Mouse (Mus musculus) T-helper 17 cell (primary cell): ENCODE results near the gene Sucnr1.
"Not testable (repeated sequence)": the region's sequence is repeated elsewhere in the genome, so short reads cannot be mapped to it uniquely, and the experiment has no call there.

Source experiments
- in situ Hi-C, 2 experiments: fragments of 300-600 bp; cut with MboI, MseI; formaldehyde crosslinking; loops; 1 replicate in 1 of 2; 2 replicates in 1 of 2; pipeline ENCODE4 v1.15.1; 2025; ENCODE audit warnings: high pct_unique_total_duplicates in 2 of 2

Sucnr1 gene

GRCm38 (mm10) chr3:60081648-60082047 lies at the start of gene Sucnr1:
Gene Sucnr1, plus strand, starts transcription at chr3:60081869.
- in situ Hi-C loops: no loop called here

GRCm38 (mm10) chr3:60046221-60046913 lies 35.3 kb upstream of the Sucnr1 start:
- in situ Hi-C loops: no loop called here

DNA sequence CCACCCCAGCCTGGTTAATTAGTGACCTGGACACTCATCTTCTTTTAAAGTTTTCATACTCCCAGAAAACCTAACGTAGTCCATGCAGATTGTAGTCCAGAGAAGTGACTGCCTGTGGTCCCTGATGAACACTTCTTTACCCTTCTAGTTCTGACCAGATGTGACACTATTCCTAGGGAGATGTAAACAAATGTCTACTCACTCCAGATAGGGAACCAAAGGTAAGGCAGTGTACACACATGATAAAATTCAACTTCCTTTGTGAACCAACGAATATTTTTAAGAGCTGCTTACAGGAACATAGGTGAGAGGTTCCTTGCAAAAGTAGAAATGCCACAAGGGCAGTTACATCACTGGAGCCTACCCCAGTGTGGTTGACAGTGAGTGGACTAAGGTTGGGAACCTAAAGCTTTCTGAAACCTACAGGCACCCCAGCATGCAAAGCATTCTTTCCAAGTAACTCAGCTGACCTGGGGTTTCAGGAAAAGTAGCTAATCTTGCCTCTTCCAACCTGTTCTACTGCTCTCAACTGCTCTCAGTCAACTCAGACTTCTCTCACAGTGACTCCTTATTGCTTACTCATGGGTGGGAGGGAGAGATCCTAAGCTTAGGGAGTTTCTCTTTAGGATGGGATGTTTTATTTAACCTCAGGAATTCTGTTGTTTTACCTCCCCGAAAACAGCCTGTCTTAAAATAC lies 28.3 kb upstream of the Sucnr1 start:
- in situ Hi-C loops: no loop called here

DNA sequence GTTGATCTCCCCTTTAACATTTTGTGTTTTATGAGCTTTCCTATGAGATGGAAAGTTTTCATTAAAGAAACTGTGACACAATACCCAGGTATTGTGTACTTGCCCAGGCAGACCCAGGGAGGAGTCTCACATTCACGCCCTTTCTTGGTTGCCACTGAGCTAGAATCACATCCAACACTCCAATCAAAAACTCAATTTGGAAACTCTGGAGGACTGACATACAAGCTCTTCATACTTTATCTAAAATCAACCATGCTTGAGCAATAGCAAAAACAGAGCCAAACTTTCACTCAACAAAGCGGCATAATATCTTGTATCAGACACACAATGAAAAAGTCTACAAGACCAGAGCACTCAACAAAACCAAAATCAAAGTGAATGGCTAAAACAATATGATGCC lies 27.7 kb upstream of the Sucnr1 start:
- in situ Hi-C loops: no loop called here

DNA sequence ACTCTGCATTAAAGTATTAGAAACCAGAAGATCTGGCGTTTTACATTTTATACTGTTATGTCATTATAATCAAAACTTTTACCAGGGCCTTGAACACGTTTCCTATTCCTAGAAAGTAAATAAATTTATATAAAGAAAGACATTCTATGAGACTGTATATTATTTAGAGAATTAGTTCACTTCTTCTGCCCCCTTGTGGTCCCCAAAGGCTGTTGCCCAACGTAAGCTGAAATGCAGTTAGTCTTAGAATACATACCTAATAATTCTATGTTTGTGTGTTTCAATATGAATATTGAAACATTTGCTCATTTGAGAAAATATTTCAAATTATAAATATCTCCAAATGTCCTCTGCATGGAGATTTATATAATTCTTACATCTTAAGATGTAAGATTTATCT lies 25.2 kb upstream of the Sucnr1 start:
- in situ Hi-C loops: no loop called here

DNA sequence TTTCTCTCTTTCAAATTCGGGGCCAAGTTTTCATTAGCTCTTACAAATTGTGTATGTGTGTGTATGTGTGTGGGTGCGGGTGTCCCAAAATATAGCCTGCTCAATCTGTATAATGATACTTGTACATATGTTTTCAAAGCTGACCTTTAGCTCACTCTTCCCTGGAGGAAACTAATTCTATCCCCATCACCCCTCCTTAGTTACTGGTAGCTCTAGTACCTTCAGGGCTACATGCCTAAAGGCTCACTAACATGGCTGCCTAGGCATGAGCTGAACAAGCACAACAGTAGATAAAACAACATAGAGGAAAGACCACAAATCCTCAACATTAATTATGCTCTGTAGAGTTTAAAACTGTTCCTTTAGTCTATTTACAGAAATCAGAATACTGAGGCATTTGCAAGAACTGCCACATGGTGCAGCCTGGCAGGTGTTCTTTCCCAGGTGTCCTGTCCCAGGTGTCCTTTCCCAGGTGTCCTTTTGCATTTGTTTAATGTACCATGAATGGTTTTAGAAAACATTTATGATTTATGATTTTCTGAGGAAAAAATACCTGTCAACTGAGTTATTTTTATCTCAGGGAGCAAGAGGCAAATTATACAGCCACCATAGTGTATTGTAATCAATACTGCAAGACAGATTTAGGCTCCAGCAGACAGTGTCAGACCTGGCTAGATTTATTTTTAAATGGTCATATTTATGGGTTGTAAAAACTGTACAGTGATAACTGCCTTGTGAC lies 24.4 kb upstream of the Sucnr1 start:
- in situ Hi-C loops: no loop called here

DNA sequence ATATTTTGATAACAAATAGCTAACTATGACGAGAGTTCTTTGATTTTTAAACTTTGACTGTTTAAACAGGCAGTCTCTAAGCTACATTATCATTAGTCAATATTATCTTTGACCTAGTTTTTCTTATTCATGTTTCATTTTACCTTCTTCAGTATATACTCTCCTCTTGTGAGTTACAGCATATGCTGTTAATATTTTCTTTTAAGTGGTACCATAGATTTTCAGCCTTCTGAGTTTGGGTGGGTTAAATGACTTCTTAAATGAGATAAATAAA lies 23.9 kb upstream of the Sucnr1 start:
- in situ Hi-C loops: no loop called here

DNA sequence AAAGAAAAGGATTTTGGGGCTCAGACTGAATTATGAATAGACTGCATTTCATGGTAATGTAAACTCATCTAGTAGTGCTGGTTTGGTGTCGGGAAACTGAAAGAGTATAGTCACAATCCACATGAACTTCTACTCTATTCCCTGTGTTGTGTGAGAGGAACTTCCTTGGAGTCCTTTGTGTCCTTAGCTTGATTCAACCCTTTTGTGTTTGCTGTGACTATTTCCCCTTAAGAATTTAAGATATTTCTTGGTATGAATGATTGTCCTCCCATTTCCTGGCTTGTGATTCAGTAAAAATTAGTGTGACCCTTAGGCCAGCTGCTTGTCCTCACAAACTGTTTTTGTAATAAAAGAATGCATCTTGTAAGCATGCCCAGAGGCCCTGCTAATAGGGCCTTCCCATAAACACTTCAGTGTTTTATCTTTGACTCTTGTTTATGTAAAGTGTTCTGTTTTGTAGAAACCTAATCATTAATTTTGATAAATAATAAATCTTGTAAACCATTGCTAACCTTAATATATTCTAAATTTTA lies 2.7 kb upstream of the Sucnr1 start:
- in situ Hi-C loops: no loop called here

- in situ Hi-C loops: no loop called here
Observed at GRCm38 (mm10) chr3:60080572-60080971, 1.1 kb upstream of the Sucnr1 start.

- in situ Hi-C loops: no loop called here
Observed at GRCm38 (mm10) chr3:60082746-60083145, 1.1 kb downstream of the Sucnr1 start.

- in situ Hi-C loops: no loop called here
Observed at GRCm38 (mm10) chr3:60085729-60086128, 4.1 kb downstream of the Sucnr1 start.

DNA sequence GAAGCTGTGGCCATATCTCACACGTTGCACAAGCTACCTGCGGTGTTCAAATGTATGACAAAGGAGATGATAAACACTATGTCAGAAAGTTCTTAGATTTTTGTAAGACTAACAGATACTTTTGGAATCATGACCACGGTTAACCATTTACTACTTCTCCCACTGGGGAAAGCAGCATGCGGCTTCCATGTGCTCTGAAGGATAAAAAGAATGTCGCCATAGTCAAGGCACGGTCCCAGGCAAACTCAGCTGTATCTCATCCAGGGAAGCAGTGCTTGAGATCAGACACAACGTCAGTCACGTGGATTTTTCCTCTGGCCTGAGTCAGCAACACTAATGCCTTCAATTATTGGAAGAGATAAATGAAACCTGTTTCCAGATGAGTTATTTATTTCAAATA lies 9.7 kb downstream of the Sucnr1 start:
- in situ Hi-C loops: no loop called here

GRCm38 (mm10) chr3:60094386-60095156 lies 12.9 kb downstream of the Sucnr1 start:
- in situ Hi-C loops: no loop called here

DNA sequence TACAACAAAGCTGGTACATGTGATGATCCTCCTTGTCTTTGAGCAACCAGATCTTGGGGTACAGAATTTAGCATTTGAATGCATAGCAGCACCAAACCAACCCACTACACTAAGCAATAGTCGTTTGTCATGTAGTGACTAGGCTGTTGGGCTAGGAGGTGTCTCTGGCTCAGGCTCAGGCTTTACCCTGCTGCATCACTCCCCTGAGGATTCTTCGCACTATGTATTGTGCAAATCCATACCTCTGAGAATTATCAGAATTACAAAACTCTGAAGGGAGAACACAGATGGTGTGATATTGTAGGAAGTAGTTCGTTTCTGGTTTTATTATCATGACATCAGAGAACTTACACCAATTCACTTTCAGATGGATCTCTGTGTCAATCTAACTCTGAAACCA lies 15.3 kb downstream of the Sucnr1 start:
- in situ Hi-C loops: no loop called here

- in situ Hi-C loops: no loop called here
Observed at GRCm38 (mm10) chr3:60097485-60097884, 15.8 kb downstream of the Sucnr1 start.

DNA sequence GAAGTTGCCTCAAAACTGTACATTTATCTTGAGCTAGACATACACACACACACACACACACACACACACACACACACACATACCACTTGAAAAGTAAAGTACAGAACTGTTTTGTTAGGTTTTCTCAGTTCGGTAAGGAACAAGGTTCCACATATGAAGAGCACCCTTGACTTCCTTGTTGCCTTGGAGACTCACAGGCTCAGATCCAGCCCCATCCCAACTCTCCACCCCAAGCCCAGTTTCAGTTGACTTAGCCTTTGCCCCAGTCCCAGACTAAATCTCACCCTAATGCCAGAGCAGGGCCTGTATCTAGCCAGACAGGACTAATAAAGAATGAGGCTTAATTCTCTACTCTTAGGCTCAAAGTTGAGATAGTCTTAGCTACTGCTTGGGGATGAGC lies 16.9 kb downstream of the Sucnr1 start:
- in situ Hi-C loops: no loop called here

DNA sequence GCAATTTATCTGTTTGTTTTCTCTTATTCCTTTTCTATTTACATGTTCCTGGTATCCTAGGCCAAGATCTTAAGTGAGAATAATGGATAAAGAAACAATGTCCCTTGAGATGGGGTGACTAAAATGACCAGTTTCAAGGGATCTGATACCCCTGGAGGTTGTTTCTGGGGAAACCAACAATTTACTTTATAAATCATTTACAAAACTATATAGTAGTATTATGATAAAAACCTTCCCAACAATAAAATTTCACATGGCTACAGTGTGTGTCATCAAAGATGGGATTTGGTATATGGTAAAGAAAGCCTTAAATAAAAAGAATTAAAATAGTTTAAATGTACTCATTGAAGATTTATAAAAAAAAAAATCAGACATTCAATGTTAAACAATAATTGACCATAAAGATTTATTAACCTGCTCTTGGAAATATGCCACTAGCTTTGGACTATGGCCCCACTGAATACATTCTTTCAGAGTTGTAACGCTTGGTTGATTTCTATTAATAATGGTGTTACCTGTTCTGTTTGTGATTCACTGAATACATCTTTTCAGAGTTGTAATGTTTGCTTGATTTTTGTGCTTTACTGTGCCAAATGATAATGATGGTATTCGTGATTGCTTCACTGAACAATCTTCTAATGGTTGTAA lies 22.9 kb downstream of the Sucnr1 start:
- in situ Hi-C loops: loop anchor here in 1 of 2 experiments (5.0 kb wide), 1 partner anchor 232 kb away; no protein-coding TSS in a partner anchor

DNA sequence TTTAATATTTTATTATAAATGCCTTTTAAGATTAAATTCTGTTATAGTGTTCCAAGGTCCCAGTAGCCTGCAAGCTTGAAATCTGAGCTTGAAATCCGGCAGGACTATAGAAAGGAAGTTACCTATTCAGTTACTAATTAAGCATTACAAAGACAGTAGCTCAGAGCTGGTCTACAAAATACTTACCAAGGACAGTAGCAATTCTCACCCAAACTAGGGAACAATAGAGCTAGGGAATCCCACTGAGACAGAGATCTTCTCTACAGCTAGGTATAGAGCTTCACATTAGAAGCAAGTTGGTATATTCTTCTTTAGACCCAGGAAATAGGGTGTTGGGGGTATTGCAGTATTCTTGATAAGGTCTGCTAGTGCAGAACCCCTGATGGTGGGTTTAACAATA lies 24.8 kb downstream of the Sucnr1 start:
- in situ Hi-C loops: not testable (repeated sequence)

DNA sequence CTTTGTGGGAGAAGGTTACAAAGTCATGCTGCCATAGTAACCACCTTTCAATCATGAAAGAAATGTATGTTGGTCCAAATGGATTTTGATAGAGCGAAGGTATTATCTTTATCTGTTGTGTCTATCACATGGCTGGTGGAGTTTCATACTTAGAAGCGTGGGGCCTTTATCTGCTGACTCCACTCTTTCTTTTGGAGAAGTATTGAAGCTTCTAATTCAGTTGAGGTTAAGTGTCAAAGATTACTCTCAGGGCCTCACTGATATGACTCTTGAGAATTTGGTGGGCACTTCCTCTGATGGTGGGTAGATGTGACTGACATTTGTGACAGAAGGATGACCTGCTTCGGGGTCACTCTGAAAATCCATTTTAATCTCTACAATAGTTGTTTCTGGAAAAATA lies 26.1 kb downstream of the Sucnr1 start:
- in situ Hi-C loops: no loop called here

- in situ Hi-C loops: no loop called here
Observed at GRCm38 (mm10) chr3:60108815-60109214, 27.1 kb downstream of the Sucnr1 start.

DNA sequence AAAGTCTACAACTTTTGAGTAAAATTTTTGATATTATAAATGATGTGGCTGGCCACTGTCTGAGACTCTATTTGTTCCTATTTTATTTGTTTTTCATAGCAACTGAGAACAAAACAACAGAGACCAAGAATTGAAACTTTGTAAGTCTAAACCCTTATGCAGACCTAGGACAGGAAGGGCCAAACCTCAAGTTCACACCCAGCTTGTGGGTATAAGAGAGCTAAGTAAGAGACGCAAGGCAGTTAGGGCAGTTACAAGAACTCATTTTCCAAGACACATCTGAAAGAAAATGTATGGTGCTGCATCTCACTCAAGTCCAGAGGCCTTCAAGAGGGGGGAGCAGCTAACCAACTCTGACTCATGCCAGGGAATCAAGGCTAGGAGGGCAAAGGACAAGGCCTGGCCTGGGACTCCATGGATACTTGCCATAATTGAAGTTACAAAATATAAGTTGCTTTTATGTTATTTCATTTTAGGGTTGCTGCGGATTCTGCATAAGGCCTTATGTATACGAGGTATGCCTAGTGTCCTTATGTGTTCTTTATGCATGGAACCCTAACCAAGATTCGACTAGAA lies 29.6 kb downstream of the Sucnr1 start:
- in situ Hi-C loops: no loop called here
